Mouse (Mus musculus) yolk sac, embryonic 10.5 days (tissue): ENCODE data around the gene Fibcd1.

Experiments used
- DNase-seq: peaks from one replicate; pipeline ENCODE4 v3.0.0-alpha.2; 2017; ENCODE audit warnings: low spot score

Gene Fibcd1

DNA sequence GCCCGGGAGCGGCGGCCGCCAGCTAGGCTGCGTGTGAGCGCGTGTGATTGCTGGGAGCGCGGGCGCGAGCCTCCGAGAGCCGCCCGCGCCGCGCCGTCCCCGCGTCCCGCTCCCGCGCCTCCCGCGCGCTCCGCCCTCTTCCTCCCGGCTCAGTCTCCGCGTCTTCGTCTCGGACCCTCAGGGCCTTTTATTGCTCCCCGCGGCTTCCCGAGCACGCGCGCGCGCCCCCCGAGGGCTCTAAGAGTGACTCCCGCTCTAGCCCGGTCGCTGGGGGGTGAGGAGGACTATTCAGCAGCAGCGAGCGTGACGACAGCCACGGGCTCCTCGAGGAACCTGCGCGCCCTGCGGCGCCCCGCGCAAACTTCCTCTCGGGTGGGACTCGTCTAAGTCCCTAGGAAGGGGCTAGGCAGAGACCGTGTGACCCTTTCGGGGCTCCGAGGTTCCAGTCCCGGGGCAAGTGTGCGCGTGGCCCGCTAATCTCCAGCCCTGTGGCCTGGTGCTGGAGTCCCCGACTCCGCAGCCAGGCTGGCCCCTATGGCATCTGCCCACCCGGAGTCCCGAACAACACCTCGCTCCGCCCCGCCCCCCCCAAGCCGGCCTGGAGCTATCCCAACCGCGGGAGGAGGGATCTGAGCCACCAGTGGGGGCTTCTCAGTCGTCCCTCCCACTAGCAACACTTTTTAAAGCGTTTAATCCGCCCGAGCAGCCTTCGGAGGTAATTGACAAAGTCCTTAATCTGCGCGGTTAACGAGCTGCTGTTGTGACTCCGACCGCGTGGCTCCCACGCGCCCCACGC is at the start of gene Fibcd1:
Fibcd1 (minus strand) TSS at position 110 of the 796 bp plus-strand sequence.
- DNase-seq, result no peak

DNA sequence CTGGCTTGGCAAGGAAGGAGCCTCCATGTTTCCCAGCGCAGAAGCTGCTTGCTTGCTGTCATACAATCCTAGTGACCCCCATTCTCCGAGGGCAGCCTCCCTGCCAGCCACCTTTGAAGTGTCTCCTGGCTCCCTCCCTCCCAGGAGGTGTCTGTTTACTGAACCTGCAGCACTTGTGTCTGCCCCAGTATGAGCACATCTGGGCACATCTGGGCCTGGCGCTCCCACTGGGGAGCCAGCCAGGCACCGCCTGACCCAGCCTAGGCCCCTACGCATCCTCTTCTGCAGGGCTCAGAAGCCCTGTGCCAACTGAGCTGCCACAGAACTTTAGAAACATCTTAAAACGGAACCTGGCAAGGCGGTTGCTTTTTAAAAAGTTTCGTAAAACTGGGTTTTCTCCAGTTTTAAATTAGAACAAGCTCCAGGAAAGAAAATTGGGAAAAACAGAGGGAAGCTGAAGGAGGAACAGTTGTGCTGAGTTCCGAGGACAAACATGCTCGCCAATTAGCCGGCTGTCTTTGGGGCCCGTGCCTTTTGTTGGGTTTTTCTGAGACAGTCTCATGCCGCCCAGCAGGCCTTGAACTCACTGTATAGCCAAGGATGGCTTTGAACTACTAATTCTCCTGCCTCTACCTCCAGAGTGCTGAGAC is 48.5 kb upstream of the Fibcd1 start:
- no peak for DNase-seq

DNA sequence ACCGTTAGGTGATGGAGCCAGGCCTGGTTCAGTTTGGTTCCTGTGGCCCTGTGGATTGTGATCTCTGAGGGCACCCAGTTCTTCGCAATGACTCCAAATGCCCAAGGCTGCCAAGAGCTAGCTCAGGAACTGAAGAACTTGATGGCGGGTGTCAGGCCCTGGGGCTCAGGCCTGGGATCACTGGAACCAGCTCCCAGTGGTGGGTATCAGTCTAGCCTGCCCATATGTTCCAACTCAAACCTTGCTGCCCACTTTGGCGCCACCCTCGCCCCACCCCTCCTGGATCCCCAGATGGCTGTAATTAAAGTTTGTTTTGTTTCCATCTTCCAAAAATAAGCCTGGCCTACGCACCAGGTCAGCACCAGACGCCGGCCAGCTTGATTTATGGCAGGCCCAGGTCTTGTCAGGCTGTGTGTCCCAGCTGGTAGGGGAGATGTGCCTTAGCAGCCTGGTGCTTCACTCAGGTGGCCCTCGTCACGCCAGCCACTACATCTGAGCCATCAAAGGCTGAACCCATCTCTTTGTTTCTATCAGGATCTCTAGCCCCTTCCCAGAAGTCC is 47.4 kb upstream of the Fibcd1 start:
- DNase-seq, result no peak

DNA sequence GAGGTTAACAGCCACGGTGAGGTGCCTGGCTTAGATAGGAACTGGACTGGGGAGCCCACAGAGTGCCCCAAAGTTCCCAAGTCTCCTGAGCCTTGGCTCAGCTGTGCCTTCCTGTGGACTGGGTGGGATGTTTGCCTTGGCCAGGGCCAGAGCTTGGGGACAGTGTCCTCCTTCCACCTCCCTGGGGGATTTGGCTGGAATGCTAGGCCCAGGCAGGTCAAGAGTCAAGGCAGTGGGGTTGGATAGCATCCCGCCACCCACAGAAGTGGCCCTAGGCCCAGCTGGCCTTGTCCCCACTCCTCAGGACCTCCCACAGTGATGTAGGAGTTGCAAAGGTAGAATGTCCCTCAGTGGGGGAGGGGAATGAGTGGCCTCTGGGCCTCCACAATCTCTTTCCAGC is 45.4 kb upstream of the Fibcd1 start:
- DNase-seq, result no peak

DNA sequence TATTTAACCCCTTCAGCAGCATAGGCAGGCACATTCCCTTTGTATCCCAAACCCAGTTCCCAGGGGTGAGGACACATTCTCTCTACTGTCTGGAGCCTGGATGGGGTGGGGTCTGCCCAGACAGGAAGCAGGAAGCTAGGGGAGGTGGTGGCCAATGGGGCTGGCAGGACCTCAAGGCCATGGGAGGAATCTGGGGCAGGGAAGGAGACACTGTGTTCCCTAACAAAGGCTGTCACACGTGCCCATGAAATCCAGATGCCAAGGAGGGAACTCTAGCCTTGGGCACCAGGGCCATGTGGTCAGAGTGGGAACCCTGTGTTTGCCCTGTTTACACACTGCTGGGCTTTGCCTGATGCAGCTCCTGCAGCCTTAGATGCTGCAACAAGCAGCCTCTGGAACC is 43.1 kb upstream of the Fibcd1 start:
- no peak for DNase-seq

DNA sequence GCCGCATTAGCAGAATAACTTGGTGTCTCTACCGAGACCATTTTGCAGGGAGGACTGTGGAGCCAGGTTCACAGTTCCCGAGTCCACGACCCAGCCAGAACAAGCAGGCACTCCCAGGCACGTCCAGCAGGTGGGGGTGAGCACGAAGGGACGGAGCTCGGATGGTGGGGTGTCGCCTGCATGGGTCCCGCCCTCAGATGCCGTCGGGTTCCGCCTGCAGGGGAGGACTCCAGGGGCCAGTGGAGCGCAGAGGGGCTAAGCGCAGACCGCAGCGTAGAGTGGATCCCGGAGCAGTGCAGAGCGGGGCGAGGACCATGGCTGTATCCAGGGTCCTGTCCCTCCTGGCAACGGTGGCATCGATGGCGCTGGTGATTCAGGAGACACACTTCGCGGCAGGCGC is 41.2 kb upstream of the Fibcd1 start, which contains the start of gene Lamc3:
Lamc3 (plus strand) TSS at position 262 of the 400 bp plus-strand sequence.
- DNase-seq, result peak; percentile 32

DNA sequence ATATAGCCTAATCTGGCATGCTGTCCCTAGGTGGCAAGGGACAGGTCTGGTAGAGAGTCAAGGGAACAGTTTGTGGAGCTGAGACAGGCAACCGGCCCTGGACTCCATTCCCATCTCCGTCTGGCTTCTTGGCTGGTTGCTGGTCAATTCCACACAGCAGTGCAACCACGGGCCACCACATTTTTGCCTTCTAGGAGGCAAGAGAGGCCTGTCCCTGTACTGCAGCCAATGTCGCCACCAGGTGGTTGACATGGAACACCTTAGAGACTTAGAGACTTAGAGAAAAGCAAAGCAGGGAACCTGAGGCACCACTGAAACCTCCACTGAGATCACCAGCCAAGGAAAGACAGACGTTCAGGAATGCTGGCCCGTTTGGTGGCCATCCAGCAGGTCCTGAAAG is 39.0 kb upstream of the Fibcd1 start:
- DNase-seq, result no peak

DNA sequence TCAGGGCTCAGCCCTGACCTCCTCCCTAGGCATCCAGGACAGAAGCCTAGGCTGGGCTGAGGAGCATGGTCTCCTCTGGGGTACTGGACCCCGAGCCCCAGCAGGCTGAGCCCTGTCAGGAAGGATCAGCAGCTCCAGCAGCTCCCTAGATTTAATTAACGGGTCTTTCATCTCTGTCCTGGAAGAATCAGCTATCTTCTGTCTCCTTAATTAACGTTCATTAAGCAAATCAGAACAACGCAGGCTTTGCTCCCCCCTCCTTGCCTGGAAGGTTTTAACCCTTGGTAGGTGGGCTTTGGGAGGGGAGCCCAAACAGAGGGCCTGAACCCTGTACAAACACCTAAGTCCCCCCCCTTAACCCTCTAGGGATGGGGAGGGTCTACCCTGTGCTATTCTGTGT is 37.3 kb upstream of the Fibcd1 start:
- DNase-seq, result no peak

DNA sequence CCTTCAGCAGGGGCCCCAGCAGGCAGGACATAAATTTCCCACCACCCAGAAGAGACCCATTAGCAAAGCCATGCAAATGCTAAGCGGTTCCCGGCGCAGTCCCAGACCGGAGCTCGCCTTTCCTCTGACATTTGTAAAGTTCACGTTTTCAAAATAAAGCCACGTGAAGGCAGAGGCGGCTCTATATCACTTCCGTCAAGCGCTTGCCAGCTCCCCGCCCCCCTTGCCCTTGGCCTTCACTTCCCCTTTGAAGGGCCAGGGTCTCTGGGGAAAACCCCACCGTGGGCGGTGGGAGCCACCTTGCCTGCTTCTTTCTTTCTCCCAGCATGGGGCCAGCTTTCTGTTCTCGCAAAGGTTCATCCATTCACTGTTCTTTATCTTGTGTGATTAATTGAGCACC is 35.1 kb upstream of the Fibcd1 start:
- DNase-seq, result no peak

DNA sequence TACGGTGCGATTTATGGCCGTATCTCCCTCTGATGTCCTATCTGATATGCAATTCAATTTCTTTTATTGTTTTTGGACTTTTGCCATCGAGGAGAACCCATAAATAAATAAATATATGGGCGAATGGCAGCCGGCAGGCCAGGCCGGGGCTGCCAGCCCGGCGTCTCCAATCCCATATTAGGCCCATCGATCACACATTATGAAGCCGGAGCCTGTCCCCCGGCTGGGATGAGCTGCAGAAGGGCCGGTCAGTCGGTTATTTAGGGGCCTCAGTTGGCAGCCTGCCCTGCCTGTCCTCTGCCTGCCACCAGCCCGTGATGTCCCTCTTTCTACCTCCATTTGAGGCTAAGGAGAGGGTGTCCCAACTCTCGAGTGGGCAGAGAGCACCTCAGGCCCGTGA is 32.8 kb upstream of the Fibcd1 start:
- DNase-seq, result no peak

DNA sequence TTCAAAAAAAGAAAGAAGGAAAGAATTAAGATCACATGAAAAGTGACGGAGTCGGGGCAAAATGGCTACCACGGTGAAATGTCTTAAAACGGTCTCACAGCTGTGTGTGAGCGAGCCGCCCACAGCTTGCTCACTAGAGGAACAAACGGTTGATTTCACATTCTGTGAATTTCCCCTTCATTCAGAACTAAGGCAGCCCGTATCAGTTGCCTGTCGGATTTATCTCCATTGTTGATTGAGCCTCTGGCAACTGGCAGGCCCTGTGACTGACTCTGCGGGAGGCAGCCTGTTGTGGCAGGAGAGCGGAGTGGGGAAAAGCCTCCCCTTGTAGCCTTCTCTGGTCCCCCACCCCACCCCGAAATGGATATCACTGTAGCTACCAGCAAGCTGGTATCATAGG is 30.6 kb upstream of the Fibcd1 start:
- no peak for DNase-seq

DNA sequence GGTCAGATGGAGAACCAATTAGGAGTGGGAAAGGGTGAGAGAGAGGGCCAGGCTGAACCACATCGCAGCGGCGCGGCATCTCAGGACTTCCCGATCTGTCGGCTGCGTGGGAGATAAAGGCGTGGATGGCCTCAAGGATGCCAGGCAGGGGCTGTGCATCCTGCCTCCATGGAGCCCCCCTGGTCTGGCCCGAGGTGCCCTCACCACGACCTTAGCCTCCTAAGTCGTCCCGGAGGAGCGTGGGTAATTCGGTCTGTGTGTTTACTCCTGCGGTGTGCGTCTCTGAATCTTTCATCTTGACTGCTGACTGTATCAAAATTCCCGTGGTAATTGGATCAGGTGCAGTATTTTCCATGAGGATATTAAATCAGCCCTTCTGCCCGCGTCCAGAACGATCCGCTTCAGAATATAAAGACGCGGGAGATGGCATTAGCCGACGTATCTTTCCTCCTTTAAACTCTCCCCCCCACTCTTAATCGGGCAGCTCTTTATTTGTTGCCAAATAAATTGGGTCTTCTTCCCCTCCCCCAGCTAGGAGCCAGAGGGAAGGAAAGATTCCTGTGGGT is 28.6 kb upstream of the Fibcd1 start:
- DNase-seq, result no peak

DNA sequence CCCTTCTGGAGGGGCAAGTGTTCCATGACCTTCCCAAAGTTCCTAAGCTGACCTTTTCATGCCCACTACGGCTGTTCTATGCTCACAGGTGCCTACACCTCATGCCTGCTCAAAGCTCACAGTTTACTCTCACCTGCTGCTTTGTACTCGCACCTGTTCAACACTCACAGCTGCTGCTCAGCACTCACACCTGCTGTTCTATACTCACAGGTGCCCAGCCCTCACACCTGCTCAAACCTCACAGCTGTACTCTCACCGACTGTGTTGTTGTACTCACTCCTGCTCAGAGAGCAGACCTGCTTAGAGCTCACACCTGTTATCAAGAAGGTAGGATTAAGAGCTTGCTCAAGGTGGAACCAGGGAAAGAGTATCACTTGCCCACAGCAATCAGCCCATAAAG is 24.9 kb upstream of the Fibcd1 start:
- no peak for DNase-seq

DNA sequence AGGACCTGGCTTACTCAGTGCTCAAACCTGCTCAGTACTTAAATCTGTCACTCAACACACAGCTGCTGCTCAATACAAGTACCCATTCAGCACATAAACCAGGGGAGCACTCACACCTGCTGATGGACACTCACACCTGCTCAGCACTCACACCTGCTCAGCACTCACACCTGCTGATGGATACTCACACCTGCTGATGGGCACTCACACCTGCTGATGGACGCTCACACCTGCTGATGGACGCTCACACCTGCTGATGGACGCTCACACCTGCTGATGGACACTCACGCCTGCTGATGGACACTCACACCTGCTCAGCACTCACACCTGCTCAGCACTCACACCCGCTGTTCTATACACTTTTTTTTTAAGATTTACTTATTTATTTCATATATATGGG is 23.9 kb upstream of the Fibcd1 start:
- no peak for DNase-seq

DNA sequence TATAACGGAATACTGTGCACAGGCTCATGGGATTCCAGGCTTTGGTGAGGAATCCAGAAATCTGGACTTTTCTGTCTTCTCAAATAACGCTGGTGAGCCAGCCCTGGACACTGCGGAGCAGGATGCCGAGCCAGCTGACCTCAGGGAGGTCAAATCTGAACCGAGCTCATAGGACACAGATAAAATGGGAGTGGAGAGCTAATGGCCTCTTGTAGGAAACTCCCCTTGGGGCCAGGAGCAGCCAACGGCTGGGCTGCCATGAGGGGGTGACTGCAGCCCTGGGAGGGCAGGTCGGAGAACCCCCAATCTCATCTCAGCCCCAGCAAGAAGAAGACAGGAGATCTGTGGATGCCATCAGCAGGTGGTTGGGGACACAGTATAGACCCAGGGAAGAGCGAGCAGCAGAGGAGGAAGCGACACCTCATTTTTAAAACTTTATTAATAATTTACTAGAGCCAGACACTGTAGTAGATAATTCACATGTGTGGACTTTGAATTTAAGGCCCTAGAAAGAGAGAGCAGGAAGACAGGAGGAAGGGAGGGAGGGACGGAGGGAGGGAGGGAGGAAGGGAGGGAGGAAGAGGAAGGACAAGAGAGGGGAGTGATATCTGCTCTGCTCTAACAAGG is 22.8 kb upstream of the Fibcd1 start:
- peak; percentile 72 for DNase-seq

DNA sequence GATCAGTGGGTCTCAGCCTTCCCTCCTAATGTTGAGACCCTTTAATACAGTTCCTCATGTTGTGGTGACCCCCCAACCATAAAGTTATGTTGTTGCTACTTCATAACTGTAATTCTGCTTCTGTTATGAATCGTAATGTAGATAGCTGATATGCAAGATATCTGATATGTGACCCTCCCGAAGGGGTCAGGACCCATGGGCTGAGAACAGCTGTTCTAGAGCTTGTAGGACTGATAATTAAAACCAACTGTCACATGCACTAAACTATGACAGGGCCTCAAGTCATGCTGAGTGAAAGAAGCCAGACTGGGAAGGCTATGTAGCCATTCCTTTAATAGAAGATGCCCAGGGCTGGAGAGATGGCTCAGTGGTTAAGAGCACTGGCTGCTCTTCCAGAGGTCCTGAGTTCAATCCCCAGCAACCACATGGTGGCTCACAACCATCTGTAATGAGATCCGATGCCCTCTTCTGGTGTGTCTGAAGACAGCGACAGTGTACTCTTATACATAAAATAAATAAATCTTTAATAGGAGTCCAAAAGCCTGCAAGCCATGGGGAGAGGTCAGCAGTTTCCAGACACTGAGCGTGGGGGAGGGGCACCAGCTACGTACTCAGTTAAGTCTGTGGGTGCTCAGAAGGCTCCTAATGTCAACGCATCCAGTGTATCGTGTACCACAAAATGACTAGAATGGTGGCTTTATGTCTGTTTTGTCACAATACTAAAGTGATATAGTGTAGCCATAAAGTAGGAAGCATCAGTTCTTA is 22.1 kb upstream of the Fibcd1 start:
- DNase-seq, result no peak

DNA sequence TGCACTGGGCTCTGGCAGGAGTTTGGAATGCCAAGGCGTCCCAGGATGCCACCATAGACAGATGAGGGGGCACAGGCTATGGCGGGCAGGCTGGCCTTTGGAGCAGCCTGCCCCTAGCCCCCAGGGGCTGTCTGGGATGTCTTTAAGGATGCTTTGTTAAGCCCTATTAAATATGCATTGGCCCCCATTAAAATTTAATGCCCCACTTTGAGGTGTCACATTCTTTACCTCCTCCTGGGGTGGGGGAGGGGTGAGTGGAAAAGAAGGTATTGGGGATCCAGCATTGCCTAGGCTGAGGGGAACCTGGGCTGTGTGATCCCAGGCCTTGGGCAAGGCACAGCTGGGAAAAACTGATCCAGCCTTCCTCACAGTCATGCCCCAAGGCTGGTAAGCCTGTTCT is 20.0 kb upstream of the Fibcd1 start:
- DNase-seq, result no peak

DNA sequence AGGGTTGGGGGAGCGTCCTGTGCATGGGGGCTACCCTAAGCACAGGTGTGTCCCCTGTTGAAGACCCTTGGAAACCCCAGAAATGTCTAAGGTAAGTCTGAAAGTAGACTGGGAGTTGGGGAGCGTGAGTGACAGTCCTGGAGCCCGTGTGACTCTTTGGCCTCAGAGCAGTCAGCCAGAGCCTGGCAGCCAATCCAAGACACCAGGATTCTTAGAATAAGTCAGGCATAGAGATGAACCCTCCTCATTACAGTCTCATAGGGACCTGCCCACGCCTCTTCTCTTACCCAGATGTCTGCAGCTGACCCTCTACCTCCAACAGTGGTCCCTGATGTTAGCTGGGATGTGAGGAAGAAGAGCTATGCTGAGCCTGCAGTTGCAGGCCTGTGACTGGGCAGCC is 19.5 kb upstream of the Fibcd1 start:
- DNase-seq, result no peak

DNA sequence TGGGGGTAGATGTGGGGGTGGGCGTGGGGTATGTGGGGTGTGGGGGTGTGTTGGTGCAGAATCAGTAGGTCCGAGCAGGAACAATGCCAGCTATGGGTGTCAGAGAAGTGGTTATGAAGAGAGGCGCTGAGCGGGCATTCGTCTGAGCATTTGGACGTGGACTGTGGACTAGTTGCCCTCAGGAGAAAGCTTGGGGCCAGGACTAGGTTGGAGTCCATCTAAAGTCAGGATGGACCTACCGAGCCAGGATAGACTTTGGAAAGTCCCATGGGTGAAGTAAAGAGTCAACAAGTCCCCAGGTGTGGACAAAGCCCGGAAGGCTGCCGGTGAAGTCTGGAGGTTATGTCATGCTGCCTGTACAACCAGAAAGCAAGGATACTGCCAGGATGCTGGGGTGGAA is 19.1 kb upstream of the Fibcd1 start:
- no peak for DNase-seq

DNA sequence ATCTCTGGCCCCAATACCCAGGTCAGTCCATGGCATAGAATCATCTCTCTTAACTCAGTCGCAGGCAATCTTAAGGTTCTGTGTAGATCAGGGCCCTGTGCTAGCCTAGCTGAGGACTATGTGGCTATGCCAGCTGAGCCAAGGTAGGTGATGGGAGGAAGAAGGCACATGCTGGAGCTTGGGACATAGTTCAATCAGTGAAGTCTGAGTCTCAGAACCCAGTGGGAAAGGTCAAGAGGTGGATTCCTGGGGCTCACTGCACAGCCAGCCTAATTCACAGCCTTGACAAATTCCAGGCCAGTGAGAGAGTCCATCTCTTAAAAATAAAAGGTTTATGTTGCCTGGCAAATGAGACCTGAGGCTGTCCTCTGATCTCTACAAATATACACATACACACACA is 18.0 kb upstream of the Fibcd1 start:
- DNase-seq, result no peak

DNA sequence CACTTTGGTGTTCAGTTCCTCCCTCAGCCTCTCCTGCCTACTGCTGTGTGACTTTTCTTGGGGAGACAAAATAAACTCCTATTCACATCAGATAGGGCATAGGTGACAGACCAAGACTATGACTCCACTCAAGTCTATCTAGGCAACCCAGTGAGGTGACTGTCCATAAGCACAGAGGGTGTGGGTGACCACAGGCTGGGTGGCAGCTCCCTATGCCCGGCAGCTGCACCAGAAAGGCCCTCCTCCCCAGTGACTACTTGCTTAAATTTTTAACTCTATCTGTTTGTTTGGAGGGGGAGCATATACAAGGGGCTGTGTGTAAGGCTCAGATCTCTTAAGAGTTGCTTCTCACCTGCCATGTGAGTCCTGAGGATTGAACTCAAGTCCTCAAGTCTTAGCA is 17.1 kb upstream of the Fibcd1 start:
- DNase-seq, result no peak

DNA sequence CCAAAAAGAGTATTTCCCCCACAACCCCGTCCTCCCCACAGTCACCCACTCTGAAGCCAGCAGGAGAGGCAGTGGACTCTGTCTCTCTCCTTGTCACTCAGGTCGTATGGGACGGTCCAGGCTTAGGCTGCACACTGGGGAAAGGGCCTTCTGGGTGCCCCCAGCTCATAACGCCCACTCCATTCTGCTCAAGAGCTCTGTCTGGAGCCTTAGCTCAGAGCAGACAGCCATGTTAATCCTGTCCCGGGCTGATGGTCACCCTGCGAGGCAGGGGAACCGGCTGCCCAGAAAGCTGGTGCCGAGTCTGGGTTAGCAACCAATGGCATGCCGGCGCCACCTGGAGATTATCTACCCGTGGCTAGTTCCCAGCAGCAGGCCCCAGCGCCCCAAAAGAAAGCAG is 12.7 kb upstream of the Fibcd1 start:
- DNase-seq, result no peak
